Mouse (Mus musculus) gonadal fat pad, adult 2 months (tissue): ENCODE results near the gene Rita1. TPM values are rescaled to one million over a fixed set of nuclear protein-coding genes. Genes with fewer than 3 reads are reported as not detected.

Source experiments
- DNase-seq: peaks from one replicate; pipeline ENCODE4 v3.0.0-alpha.2; 2012; ENCODE audit warnings: low read depth
- polyA plus RNA-seq: library from polyadenylated mRNA; depleted of rRNA; stranded (reverse); fragments of >200 nt; gene quantifications from 2 replicates; pipeline ENCODE4 v1.2.3, GENCODE M21; 2012

Gene Rita1
- polyA plus RNA-seq, 1 experiment = 17.8 TPM

GRCm38 (mm10) chr5:120627515-120628300, 15.3 kb upstream of the Rita1 start:
- DNase-seq = no peak

GRCm38 (mm10) chr5:120626399-120626798, 14.0 kb upstream of the Rita1 start:
- no peak for DNase-seq

GRCm38 (mm10) chr5:120624427-120624826, 12.0 kb upstream of the Rita1 start:
- no peak for DNase-seq

DNA sequence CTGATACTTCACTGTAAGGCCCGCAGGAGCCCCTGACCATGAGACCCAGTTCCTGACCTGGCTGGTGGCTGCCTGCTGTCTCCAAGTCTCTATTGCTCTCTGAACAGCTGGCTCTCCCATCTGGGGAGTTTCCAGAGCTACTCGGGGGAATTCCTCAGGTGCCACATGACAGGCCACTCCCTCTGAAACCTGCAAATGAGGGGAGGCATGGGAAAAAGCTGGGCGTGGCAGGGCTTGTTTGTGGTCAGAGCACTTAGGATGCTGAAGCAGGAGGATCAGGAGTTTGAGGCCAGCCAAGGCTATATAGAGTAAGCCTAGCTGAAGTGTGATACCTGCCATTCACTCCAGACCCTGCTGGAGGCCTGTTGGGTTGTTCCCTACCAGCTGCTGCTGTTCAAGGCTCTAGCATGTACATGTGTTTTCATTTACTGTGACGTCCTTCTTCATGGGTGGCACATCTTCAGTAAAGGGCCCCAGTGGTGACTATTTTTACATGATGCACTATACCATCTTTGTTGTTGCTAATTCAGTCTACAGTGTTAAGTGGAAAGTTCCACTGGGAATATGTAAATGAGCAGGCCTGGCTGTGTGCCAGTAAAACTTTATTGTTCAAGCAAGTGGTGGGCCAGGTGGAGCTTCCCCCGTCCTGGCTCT, 9.9 kb upstream of the Rita1 start:
- no peak for DNase-seq

DNA sequence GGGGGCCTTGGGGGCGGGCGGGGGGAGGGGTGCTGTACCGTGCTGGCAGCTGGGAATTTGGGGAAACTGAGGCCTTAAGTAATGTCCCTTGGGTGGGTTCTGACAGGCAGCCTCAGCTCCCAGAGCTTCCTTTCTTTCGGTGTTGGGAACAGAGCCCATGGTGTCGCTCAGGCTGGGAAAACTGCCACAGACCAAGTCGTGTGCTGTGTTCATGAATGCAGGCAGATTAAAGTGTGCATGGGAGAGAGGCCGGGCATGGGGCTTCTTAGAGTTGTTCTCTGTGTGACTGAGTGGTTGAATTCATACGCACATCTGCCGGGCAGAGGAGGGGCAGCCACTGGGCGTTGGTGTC, 9.4 kb upstream of the Rita1 start:
- DNase-seq = no peak

DNA sequence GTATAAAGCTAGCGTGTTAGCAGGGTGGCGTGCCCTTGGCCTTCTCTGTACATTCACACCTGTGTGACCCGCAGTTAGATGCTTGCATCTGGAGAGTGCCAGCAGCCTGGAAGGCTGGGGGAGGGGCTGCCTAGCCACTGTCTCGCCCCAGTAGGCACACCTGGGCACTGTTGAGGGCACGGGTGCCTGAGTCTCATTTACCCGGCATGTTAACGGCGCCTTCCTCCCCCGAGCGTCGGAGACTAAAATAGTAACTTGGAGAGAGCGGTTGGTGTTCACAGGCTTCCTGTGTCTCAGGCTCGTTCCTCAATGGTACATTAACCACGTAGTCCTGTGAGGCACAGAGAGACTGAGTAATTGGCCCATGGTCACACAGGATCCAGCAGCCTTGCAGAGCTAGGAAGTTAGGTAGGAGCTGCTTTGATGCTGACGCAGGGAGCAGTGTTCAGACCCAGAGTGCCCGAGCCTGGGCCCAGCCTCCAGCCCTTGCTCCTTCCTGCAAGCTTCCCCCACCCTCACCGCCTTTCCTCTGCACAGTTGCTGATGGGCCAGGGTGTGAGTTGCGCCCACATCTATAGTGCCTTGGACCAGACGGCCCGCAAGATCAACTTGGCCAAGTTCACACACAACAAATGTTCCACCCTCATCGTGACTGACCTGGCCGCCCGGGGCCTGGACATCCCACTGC, 8.8 kb upstream of the Rita1 start:
- no peak for DNase-seq

DNA sequence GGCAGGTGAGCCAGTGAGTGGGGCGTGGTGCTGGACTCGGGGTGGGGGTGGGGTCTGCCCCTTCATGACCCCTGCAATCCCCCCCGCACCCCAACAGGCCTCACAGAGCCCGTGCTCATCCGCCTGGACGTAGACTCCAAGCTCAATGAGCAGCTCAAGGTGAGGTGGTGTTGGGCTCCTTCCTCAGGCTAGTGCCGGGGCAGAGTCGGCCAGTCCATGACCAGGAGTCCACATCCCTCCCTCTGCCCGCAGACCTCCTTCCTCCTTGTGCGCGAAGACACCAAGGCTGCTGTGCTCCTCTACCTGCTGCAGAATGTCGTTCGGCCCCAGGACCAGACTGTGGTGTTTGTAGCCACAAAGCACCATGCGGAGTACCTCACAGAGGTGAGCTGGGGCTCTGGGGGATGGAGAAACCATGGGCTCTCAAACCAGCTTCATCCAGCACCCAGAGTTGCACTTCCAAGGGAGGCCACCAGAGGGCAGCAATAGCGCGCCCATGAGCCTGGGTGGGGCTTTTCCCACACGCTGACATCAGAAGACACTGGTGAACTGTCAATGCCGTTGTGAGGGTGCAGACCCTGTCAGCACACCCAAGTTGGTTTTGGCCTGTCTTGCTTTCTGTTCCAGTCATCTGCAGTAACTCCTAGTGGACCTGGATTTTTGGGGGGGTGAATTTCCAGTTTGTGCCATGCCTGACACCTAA, 8.1 kb upstream of the Rita1 start:
- DNase-seq = no peak

DNA sequence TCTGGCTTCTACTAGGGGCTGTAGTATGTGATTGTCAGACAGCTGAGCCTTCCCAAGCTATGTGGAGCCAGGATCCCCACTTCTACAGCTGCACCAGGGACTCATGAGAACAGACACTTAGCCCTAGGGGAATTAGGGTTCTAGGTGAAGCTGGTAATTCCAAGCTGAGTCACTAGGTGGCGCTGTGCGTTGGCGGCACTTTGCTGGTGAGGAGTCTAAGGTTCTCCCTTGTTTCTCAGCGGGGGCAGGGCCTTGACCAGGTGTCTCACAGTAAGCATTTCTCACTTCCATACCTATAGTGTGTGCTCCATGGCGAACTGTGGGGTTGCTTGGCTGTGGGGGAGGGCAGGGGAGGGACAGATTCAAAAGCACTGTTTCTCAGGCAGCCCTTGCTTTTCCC, 6.8 kb upstream of the Rita1 start:
- no peak for DNase-seq

- DNase-seq = no peak
Measured at GRCm38 (mm10) chr5:120618778-120619177, 6.4 kb upstream of the Rita1 start.

DNA sequence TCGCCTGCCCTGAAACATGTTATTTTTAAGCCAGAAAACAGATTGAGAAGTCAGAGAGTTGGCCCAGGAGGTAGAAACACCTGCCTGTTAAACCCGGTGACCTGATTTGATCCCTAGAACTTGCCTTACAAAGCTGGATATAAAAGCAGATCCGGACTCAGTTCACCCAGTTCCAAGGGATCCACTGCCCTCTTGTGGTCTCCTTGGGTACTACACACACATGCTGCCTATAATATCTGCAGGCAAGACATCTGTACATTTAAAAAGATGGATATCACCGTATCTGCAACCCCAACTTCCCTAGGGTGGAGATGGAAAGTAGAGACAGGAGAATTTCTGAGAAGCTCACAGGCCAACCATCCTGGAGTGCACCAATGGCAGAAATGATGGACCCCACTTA, 3.5 kb upstream of the Rita1 start:
- no peak for DNase-seq

GRCm38 (mm10) chr5:120612822-120613604, 624 bp upstream of the Rita1 start:
- DNase-seq = peak; percentile 93

DNA sequence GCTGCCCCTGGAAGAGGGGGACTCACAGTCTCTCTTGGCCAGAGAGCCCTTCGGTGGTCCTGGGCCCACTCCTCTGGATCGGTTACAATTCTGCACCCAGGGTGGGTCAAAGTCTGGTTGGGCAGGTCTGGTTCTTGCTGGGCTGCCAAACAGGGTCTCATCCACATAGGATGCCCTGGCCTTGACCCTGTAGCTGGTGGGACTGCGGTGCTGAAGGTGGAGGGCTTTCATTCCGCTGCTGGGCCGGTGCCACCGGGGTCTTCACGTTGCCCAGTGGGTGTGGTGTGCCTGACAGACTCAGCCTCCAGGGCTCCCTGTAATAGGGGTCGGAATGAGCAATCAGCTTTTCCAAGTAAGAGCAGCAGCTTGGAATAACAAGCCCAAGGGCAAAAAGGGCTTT, 973 bp downstream of the Rita1 start:
- DNase-seq = no peak

DNA sequence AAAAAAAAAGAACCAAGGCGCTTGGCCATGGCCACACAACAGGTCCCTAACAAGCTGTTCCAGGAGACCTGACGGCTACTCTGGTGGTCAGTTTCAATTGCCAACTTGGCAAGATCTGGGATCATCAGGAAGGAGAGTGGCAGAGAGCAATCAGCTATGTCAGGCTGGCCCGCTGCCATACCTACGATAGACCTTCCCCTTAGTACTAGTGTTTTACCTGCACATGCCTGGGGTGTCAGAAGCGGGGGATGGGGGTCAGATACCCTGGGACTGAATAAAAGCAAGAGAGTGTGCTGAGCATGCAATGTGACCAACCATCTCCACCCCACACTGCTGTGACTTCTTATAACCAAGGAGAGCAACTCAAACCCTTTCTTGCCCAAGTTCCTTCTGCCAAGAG, 1.5 kb downstream of the Rita1 start:
- no peak for DNase-seq

- DNase-seq = no peak
Measured at GRCm38 (mm10) chr5:120609246-120609775, 3.1 kb downstream of the Rita1 start.

DNA sequence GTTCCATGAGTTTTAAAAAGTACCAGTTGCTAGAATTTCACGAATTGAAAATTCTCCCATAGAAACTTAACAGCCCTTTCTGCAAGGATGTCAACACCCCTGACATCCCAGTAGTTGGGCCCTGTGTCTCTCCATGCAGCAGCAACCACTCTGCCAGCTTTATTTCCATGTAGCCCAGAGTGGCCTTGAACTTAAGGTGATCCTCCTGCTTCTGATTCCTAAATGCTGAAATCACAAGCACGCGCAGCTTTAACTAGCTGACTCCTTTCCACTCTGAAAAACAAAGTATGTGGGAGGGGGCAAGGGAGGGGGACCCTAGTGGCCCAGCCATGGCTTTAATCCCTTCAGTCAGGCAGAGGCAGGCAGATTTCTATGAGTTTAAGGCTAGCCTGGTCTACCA, 5.1 kb downstream of the Rita1 start:
- no peak for DNase-seq

DNA sequence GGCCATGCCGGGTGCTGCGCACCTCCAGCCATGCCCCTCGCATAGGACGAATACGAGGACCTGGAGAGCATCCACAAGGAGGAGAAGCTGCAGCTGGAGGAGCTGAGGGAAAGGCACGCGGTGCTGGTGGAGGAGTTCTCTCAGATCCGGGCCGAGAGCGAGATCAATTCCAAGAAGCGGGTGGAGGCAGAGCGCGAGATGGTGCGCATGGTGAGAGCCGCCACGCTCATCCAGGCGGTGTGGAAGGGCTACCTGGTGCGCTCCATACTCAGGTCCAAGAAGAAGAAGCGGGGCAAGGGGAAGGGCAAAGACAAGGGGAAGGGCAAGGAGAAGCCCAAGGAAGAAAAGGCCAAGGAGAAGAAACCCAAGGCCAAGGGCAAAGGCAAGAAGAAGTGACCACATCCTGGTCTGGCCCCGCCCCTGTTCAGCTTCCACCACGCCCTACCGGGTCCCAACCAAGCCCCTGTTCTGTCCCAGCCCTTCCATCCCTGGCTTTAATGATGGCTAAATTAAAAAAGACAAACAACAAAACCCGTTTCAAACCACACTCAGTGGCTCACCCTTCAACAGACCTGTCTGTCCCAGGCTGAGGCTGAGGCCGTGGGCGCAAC, 5.7 kb downstream of the Rita1 start:
- no peak for DNase-seq

DNA sequence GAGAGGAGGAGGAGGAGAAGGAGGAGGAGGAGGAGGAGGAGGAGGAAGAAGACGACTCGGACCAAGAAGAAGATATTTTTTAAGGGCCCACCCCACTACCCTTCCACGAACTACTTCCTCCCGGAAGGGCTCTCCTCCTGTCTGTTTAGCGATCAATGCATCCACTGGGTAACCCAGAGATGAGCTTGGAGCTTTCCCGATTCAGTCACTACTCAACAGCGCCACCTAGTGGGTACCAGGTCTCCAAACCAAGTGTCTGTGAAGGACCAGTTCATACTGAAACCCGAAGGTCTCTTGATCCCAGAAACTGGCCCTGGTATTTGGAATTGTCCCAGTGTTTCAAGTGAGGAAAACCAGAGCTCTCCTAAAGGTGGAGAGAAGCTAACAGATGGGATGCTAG, 6.7 kb downstream of the Rita1 start:
- DNase-seq = no peak

GRCm38 (mm10) chr5:120605241-120605661, 7.1 kb downstream of the Rita1 start:
- no peak for DNase-seq

DNA sequence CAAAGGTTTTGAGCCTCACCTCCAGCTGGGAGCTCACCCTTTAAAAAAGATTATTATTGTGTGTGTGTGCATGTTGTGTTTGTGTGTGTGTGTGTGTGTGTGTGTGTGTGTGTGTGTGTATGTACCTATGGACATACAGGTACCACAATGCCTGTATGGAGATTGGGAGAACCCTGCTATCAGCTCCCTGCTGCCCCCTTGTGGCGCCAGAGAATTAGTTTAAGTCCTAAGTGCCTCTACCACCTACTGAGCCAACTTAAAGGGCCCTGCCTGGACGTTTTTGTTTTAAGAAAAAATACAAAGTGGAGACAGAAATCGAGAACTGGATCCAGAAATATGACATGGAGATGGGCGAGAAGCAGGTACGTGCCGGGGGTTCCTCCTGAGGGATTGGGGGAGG, 7.5 kb downstream of the Rita1 start:
- no peak for DNase-seq

- DNase-seq = no peak
Measured at GRCm38 (mm10) chr5:120603515-120603914, 8.9 kb downstream of the Rita1 start.

GRCm38 (mm10) chr5:120602210-120602609, 10.2 kb downstream of the Rita1 start:
- no peak for DNase-seq
